ENCODE assay signal across 8 mouse cellular contexts in the genomic region with DNA sequence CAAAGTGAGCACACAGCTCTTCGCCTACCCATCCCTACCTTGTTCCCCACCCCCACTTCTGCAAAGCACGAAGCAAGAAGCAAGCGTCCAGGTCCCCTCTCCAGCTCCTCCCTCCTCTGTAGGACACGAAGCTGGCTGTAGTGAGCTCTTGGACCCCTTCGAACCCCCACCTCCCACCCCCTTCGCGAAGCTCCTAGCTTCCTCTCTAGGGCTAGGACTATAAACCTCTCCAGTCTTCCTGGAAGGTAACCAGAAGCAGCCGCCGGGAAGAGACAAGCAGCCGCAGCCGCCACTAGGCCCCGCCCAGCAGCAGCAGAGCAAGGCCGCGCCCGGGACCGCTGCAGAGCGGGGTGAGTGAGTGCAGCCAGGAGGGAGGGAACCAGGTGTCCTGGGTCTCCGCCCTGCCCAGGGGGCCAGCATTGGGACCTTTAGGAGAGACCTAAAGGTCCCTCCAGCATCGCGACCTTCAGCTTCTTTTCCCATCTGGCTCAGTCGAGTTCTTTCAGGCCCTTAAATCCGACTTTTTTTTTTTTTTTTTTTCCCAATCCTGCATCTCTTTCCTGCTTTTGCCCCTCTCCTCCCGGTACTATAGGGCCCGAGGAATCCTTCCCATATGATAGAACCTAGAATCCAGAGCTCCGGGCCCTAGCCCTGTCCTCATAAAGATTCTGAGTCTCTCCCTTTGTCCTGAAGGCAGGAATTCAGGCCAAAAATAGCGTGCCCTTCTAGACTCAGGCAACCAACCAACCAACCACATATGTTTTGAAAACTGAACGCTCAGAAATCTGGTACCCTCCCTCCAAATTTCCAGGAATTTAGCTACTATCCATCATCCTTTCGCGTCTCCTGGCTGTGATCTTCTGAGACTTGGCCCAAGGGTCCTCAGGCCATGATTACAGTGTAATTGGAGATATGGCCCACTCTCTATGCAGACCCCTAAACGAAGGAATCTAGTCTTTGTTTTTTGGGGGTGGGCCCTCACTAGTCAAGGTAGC. TPM values are rescaled to one million over a fixed set of nuclear protein-coding genes. Genes with fewer than 3 reads are reported as not detected.
DNase-seq lines count a peak whose midpoint lies in the region; ATAC-seq and TF ChIP-seq lines count a peak whose summit lies in the region.

Gene Myadm, plus strand, starts transcription at position 105 of the 995 bp plus-strand sequence.
Gene Prkcg, plus strand, starts transcription at position 204 of the 995 bp plus-strand sequence.

- 6% methylated on average over 30 of the region's 30 CpGs for WGBS in bone marrow, adult 2 months
- 2% methylated on average over 30 of the region's 30 CpGs for WGBS in heart, embryonic 14.5 days
- 2% methylated on average over 30 of the region's 30 CpGs for WGBS in kidney, postnatal 0 days
- 4% methylated on average over 30 of the region's 30 CpGs for WGBS in liver, embryonic 14.5 days (ENCODE audit: insufficient replicate concordance)
- WGBS in stomach, postnatal 0 days, result 1% methylated on average over 30 of the region's 30 CpGs

- H3ac ChIP-seq in C2C12 (ENCODE audit: control insufficient read depth, insufficient read length, low read depth), result peak within 1 kb of the TSS; percentile 73

- peak within 1 kb of the TSS; percentile 86 for H3K9ac ChIP-seq in heart, embryonic 14.5 days (ENCODE audit: low read length)
- H3K9ac ChIP-seq in kidney, postnatal 0 days (ENCODE audit: low read depth, low read length), result peak within 1 kb of the TSS; percentile 71
- H3K9ac ChIP-seq in liver, embryonic 14.5 days (replicated peaks), result peak within 1 kb of the TSS; percentile 27
- peak within 1 kb of the TSS; percentile 61 for H3K9ac ChIP-seq in stomach, postnatal 0 days (ENCODE audit: low read length)

- ATAC-seq in heart, embryonic 14.5 days (ENCODE audit: insufficient number of reproducible peaks, insufficient read depth, low FRiP score, low read depth), result peak; percentile 36
- peak; percentile 31; the same call in 1 of the 2 replicates for ATAC-seq in kidney, postnatal 0 days (replicated peaks; ENCODE audit: low FRiP score, low read depth)
- ATAC-seq in liver, embryonic 14.5 days (ENCODE audit: insufficient read depth), result peak; percentile 44; the same call in 1 of the 2 replicates
- peak; percentile 35 for ATAC-seq in stomach, postnatal 0 days (ENCODE audit: low FRiP score, low TSS enrichment)

- H3K9me3 ChIP-seq in heart, embryonic 14.5 days (ENCODE audit: control insufficient read depth, low read length), result no peaks in the 10 kb centered on the region
- H3K9me3 ChIP-seq in kidney, postnatal 0 days (replicated peaks; ENCODE audit: low read length), result no peaks in the 10 kb centered on the region
- no peaks in the 10 kb centered on the region for H3K9me3 ChIP-seq in liver, embryonic 14.5 days (ENCODE audit: control insufficient read depth, low read length)
- H3K9me3 ChIP-seq in stomach, postnatal 0 days (ENCODE audit: control insufficient read depth, low read length), result no peaks in the 10 kb centered on the region

- peaks cover 27% of the 10 kb centered on the region for H3K79me3 ChIP-seq in C2C12 (ENCODE audit: low read depth)

- H3K36me3 ChIP-seq in C2C12 (ENCODE audit: control insufficient read depth, insufficient read depth), result peaks cover 11% of the 10 kb centered on the region
- peaks cover 9% of the 10 kb centered on the region for H3K36me3 ChIP-seq in heart, embryonic 14.5 days (ENCODE audit: control insufficient read depth, insufficient read depth, low read length)
- no peaks in the 10 kb centered on the region for H3K36me3 ChIP-seq in kidney, postnatal 0 days (ENCODE audit: insufficient read depth, low read length)
- H3K36me3 ChIP-seq in liver, embryonic 14.5 days (replicated peaks; ENCODE audit: control insufficient read depth, insufficient read depth, low read depth), result no peaks in the 10 kb centered on the region
- no peaks in the 10 kb centered on the region for H3K36me3 ChIP-seq in stomach, postnatal 0 days (ENCODE audit: control insufficient read depth, insufficient read depth, low read length)

- peak; percentile 37; the same call in 1 of the 2 replicates for TF ChIP-seq POLR2A in bone marrow, adult 2 months (IDR thresholded peaks at IDR 0.05; ENCODE audit: borderline replicate concordance, control insufficient read depth, low read depth, low read length)
- peak; percentile 68 for TF ChIP-seq POLR2A in embryonic fibroblast, embryonic 13.5 days (IDR thresholded peaks at IDR 0.05; ENCODE audit: low read depth, low read length)

- H3K79me2 ChIP-seq in C2C12 (ENCODE audit: control insufficient read depth, insufficient read depth), result peaks cover 36% of the 10 kb centered on the region

- H3K27ac ChIP-seq in bone marrow, adult 2 months (ENCODE audit: control insufficient read depth, insufficient read depth, low read depth, low read length, poor library complexity), result peak within 1 kb of the TSS; percentile 73
- H3K27ac ChIP-seq in embryonic fibroblast, embryonic 13.5 days (ENCODE audit: insufficient read depth, low read length), result peak within 1 kb of the TSS; percentile 77
- H3K27ac ChIP-seq in heart, embryonic 14.5 days (replicated peaks in 1 of 2; ENCODE audit: control insufficient read depth in 1 of 2, insufficient read depth in 1 of 2, low read depth in 2 of 2, low read length in 2 of 2), result peak within 1 kb of the TSS; percentile 93 to 97
- H3K27ac ChIP-seq in kidney, postnatal 0 days, result peak within 1 kb of the TSS; percentile 87
- peak within 1 kb of the TSS; percentile 16; the same call in 1 of the 2 replicates for H3K27ac ChIP-seq in liver, embryonic 14.5 days
- H3K27ac ChIP-seq in stomach, postnatal 0 days (replicated peaks), result peak within 1 kb of the TSS; percentile 96

- H3K27me3 ChIP-seq in C2C12 (ENCODE audit: control insufficient read depth, insufficient read depth, insufficient read length), result no peaks in the 10 kb centered on the region
- no peaks in the 10 kb centered on the region for H3K27me3 ChIP-seq in heart, embryonic 14.5 days (ENCODE audit: control insufficient read depth, insufficient read depth, low read length)
- no peaks in the 10 kb centered on the region for H3K27me3 ChIP-seq in kidney, postnatal 0 days (ENCODE audit: insufficient read depth, low read length)
- no peaks in the 10 kb centered on the region for H3K27me3 ChIP-seq in liver, embryonic 14.5 days (ENCODE audit: control insufficient read depth, insufficient read depth, low read length)
- no peaks in the 10 kb centered on the region for H3K27me3 ChIP-seq in stomach, postnatal 0 days (ENCODE audit: control insufficient read depth, insufficient read depth, low read length)

- peak within 1 kb of the TSS; percentile 51 for H3K4me3 ChIP-seq in C2C12 (ENCODE audit: insufficient read depth, poor library complexity, severe bottlenecking)
- H3K4me3 ChIP-seq in bone marrow, adult 2 months (replicated peaks; ENCODE audit: control insufficient read depth, low read depth, low read length), result peak within 1 kb of the TSS; percentile 58
- peak within 1 kb of the TSS; percentile 40 for H3K4me3 ChIP-seq in embryonic fibroblast, embryonic 13.5 days (ENCODE audit: insufficient read depth, low read length)
- H3K4me3 ChIP-seq in heart, embryonic 14.5 days (ENCODE audit: control insufficient read depth in 1 of 2, insufficient read depth in 1 of 2, low read depth in 1 of 2, low read length in 2 of 2), result peak within 1 kb of the TSS; percentile 53 to 73
- H3K4me3 ChIP-seq in kidney, postnatal 0 days (replicated peaks; ENCODE audit: low read depth, low read length), result peak within 1 kb of the TSS; percentile 56
- peak within 1 kb of the TSS; percentile 49 for H3K4me3 ChIP-seq in liver, embryonic 14.5 days (ENCODE audit: insufficient read depth in 1 of 2, low read depth in 2 of 2, low read length in 2 of 2)
- H3K4me3 ChIP-seq in stomach, postnatal 0 days (ENCODE audit: low read depth, low read length), result peak within 1 kb of the TSS; percentile 65

- peaks cover 3% of the 10 kb centered on the region; the same call in 1 of the 2 replicates for H3K4me1 ChIP-seq in bone marrow, adult 2 months (ENCODE audit: control insufficient read depth, insufficient read depth, low read length)
- H3K4me1 ChIP-seq in embryonic fibroblast, embryonic 13.5 days (ENCODE audit: control insufficient read depth, insufficient read depth, low read length), result peaks cover 12% of the 10 kb centered on the region; the same call in 1 of the 2 replicates
- peaks cover 16 to 22% of the 10 kb centered on the region in 2 experiments for H3K4me1 ChIP-seq in heart, embryonic 14.5 days (ENCODE audit: control insufficient read depth in 2 of 2, insufficient read depth in 2 of 2, low read length in 2 of 2)
- H3K4me1 ChIP-seq in kidney, postnatal 0 days (replicated peaks; ENCODE audit: insufficient read depth, low read length), result 0 out of 2 replicates have a peak, but pooled peaks cover 6% of the 10 kb centered on the region
- H3K4me1 ChIP-seq in liver, embryonic 14.5 days (replicated peaks; ENCODE audit: control insufficient read depth in 2 of 2, insufficient read depth in 2 of 2, low read length in 1 of 2), result peaks cover 3 to 23% of the 10 kb centered on the region in 2 experiments; a peak in 2 of 4 replicates
- H3K4me1 ChIP-seq in stomach, postnatal 0 days (replicated peaks; ENCODE audit: control insufficient read depth, insufficient read depth), result no peaks in the 10 kb centered on the region; the same call in 1 of the 2 replicates

- TF ChIP-seq EP300 in liver, embryonic 14.5 days (IDR thresholded peaks at IDR 0.05; ENCODE audit: low read depth), result no peak
- no peak for TF ChIP-seq EP300 in stomach, postnatal 0 days (optimal IDR thresholded peaks at IDR 0.05)

- DNase-seq in kidney, postnatal 0 days (ENCODE audit: low spot score), result peak; percentile 91
- peak in 1 of 3 experiments; percentile 44 for DNase-seq in liver, embryonic 14.5 days (ENCODE audit: low read depth in 3 of 3, low spot score in 3 of 3)
- peak; percentile 80 for DNase-seq in neural tube, embryonic 10.5 days (ENCODE audit: extremely low spot score, low spot score)
- peak; percentile 90 for DNase-seq in stomach, postnatal 0 days (ENCODE audit: low spot score)

- no peak for TF ChIP-seq CTCF in C2C12 (IDR thresholded peaks at IDR 0.05; ENCODE audit: control insufficient read depth, insufficient read depth, insufficient read length)
- TF ChIP-seq CTCF in bone marrow, adult 2 months (IDR thresholded peaks at IDR 0.05; ENCODE audit: control insufficient read depth, insufficient read depth, low read length), result no peak
- TF ChIP-seq CTCF in embryonic fibroblast, embryonic 13.5 days (IDR thresholded peaks at IDR 0.05; ENCODE audit: borderline replicate concordance, insufficient read depth, low read length), result no peak
- no peak for TF ChIP-seq CTCF in kidney, postnatal 0 days (IDR thresholded peaks at IDR 0.05; ENCODE audit: low read depth)
- TF ChIP-seq CTCF in liver, embryonic 14.5 days (IDR thresholded peaks at IDR 0.05; ENCODE audit: low read depth), result no peak
- TF ChIP-seq CTCF in stomach, postnatal 0 days (IDR thresholded peaks at IDR 0.05; ENCODE audit: low read depth), result peak; percentile 13; the same call in 1 of the 2 replicates

- H3K4me2 ChIP-seq in heart, embryonic 14.5 days (ENCODE audit: low read length), result peak within 1 kb of the TSS; percentile 74
- H3K4me2 ChIP-seq in kidney, postnatal 0 days (ENCODE audit: low read length), result peak within 1 kb of the TSS; percentile 75
- peak within 1 kb of the TSS; percentile 67 for H3K4me2 ChIP-seq in liver, embryonic 14.5 days (ENCODE audit: low read depth)
- H3K4me2 ChIP-seq in stomach, postnatal 0 days (replicated peaks; ENCODE audit: low read depth), result peak within 1 kb of the TSS; percentile 71

RNA-seq across cellular contexts. Expression of gene Myadm, which starts in this region (rescaled TPM):
- 157 TPM for polyA plus RNA-seq in C2C12 (2012; fragmentation: generic; extraction: Trizol)
- 8.6 and 19.7 TPM in 2 replicates for polyA plus RNA-seq in bone marrow, adult 2 months (2011; ENCODE audit: insufficient read depth, insufficient read length, low replicate concordance, missing spikeins)
- polyA plus RNA-seq in embryonic fibroblast, embryonic 13.5 days (2011; ENCODE audit: insufficient read length, low read depth, missing spikeins), result 469 and 684 TPM in 2 replicates
- 220 and 248 TPM in 2 replicates for polyA plus RNA-seq in heart, embryonic 14.5 days (2014; fragmentation: Nextera tagmentation; extraction: Ambion mirVana)
- 73.0 and 79.8 TPM in 2 replicates for polyA plus RNA-seq in kidney, postnatal 0 days (2015; fragmentation: Nextera tagmentation; extraction: Ambion mirVana)
- polyA plus RNA-seq in liver, embryonic 14.5 days (2012; rRNA removed), result 21.5 and 27.0 TPM in 2 replicates
- 23.1 and 24.9 TPM in 2 replicates for polyA plus RNA-seq in liver, embryonic 14.5 days (2014; fragmentation: Nextera tagmentation; extraction: Ambion mirVana)
- polyA plus RNA-seq in stomach, postnatal 0 days (2015; fragmentation: Nextera tagmentation; extraction: Ambion mirVana), result 94.0 and 97.7 TPM in 2 replicates

RNA-seq across cellular contexts. Expression of gene Prkcg, which starts in this region (rescaled TPM):
- 0.40 TPM for polyA plus RNA-seq in C2C12 (2012; fragmentation: generic; extraction: Trizol)
- polyA plus RNA-seq in bone marrow, adult 2 months (2011; ENCODE audit: insufficient read depth, insufficient read length, low replicate concordance, missing spikeins), result 1.1 and 3.2 TPM in 2 replicates
- 0.60 and 0.89 TPM in 2 replicates for polyA plus RNA-seq in embryonic fibroblast, embryonic 13.5 days (2011; ENCODE audit: insufficient read length, low read depth, missing spikeins)
- polyA plus RNA-seq in heart, embryonic 14.5 days (2014; fragmentation: Nextera tagmentation; extraction: Ambion mirVana), result 0.28 and 0.59 TPM in 2 replicates
- 0.05 TPM in 2 replicates for polyA plus RNA-seq in kidney, postnatal 0 days (2015; fragmentation: Nextera tagmentation; extraction: Ambion mirVana)
- polyA plus RNA-seq in liver, embryonic 14.5 days (2012; rRNA removed), result 0.05 and 0.06 TPM in 2 replicates
- polyA plus RNA-seq in liver, embryonic 14.5 days (2014; fragmentation: Nextera tagmentation; extraction: Ambion mirVana), result not detected in 2 replicates
- 0.13 and 0.24 TPM in 2 replicates for polyA plus RNA-seq in stomach, postnatal 0 days (2015; fragmentation: Nextera tagmentation; extraction: Ambion mirVana)

Comparison
In these comparisons a context has a peak if more than half of its experiments do, and no peak if none do; other contexts are left out.
1. H3K27ac ChIP-seq: peak in every context shown above with its lines; median percentile 96 in stomach, postnatal 0 days; 95 in heart, embryonic 14.5 days; 87 in kidney, postnatal 0 days; 77 in embryonic fibroblast, embryonic 13.5 days; 73 in bone marrow, adult 2 months; 16 in liver, embryonic 14.5 days.
2. H3K9ac ChIP-seq: peak in every context shown above with its lines; median percentile 86 in heart, embryonic 14.5 days; 71 in kidney, postnatal 0 days; 61 in stomach, postnatal 0 days; 27 in liver, embryonic 14.5 days.